ENCODE assay signal across 10 mouse cellular contexts in genomic region chr6:65380918-65381772, GRCm38 (mm10). TPM values are rescaled to one million over a fixed set of nuclear protein-coding genes. Genes with fewer than 3 reads are reported as not detected.
DNase-seq lines count a peak whose midpoint lies in the region; ATAC-seq and TF ChIP-seq lines count a peak whose summit lies in the region.
"Had no signal": no experiment of that assay in that cellular context is flagged by ENCODE, and none has a peak within 500 bp of the region (broad histone marks: within the 10 kb centered on the region; RNA-seq: fewer than 3 reads in every experiment).

Gene C130060K24Rik (plus strand): TSS chr6:65381105.

- H3K4me1 ChIP-seq in hindbrain, embryonic 16.5 days (ENCODE audit: control insufficient read depth, insufficient read depth, low read depth, low read length) = peaks cover 4% of the 10 kb centered on the region
- 0 out of 2 replicates have a peak, but pooled peaks cover 9% of the 10 kb centered on the region for H3K4me1 ChIP-seq in midbrain, embryonic 14.5 days (ENCODE audit: control insufficient read depth, insufficient read depth, low read length)

- under 1% methylated on average over 60 of the region's 64 CpGs for WGBS in hindbrain, embryonic 16.5 days
- WGBS in midbrain, embryonic 14.5 days = under 1% methylated on average over 64 of the region's 64 CpGs

- peak within 1 kb of the TSS; percentile 99 for H3K4me2 ChIP-seq in hindbrain, embryonic 16.5 days (ENCODE audit: low read length)
- peak within 1 kb of the TSS; percentile 97 for H3K4me2 ChIP-seq in midbrain, embryonic 14.5 days (ENCODE audit: low read length)

- no peak within 1 kb of the TSS for H3K27ac ChIP-seq in gastrocnemius, adult 2 months
- H3K27ac ChIP-seq in hindbrain, embryonic 16.5 days (ENCODE audit: low read depth, low read length) = no peak within 1 kb of the TSS
- no peak within 1 kb of the TSS for H3K27ac ChIP-seq in midbrain, embryonic 14.5 days (replicated peaks; ENCODE audit: low read depth, low read length)

- no peak for TF ChIP-seq CTCF in gastrocnemius, adult 2 months (IDR thresholded peaks at IDR 0.05)

- H3K27me3 ChIP-seq in hindbrain, embryonic 16.5 days (replicated peaks; ENCODE audit: control insufficient read depth, insufficient read depth, low read length) = no peaks in the 10 kb centered on the region; the same call in 1 of the 2 replicates
- H3K27me3 ChIP-seq in midbrain, embryonic 14.5 days (ENCODE audit: control insufficient read depth, insufficient read depth, low read length) = peaks cover 9% of the 10 kb centered on the region; the same call in 1 of the 2 replicates
- H3K27me3 ChIP-seq: CH12.LX had no signal

- no peaks in the 10 kb centered on the region for H3K9me3 ChIP-seq in hindbrain, embryonic 16.5 days (ENCODE audit: control insufficient read depth, low read length)
- no peaks in the 10 kb centered on the region for H3K9me3 ChIP-seq in midbrain, embryonic 14.5 days (ENCODE audit: control insufficient read depth, low read length)

- no peak for DNase-seq in gastrocnemius, adult 2 months
- no peak for DNase-seq in gastrocnemius, postnatal 36 days
- DNase-seq in right cerebral cortex, adult 18-20 months = peak; percentile 5
- DNase-seq in right cerebral cortex, postnatal 36 days (ENCODE audit: low spot score in 2 of 2) = no peak
- DNase-seq in midbrain, embryonic 14.5 days = peak; percentile 66
- DNase-seq in urinary bladder, adult 18-20 months (ENCODE audit: low spot score in 2 of 2) = no peak
- DNase-seq in c-Kit-positive CD71-positive TER-119-positive erythroid progenitor cells, embryonic 14.5 days (ENCODE audit: low spot score) = no peak

- H3K4me3 ChIP-seq in gastrocnemius, adult 2 months = peak within 1 kb of the TSS; percentile 23
- peak within 1 kb of the TSS; percentile 71 for H3K4me3 ChIP-seq in hindbrain, embryonic 16.5 days (ENCODE audit: low read length)
- peak within 1 kb of the TSS; percentile 58 for H3K4me3 ChIP-seq in midbrain, embryonic 14.5 days (replicated peaks; ENCODE audit: low read depth, low read length)

- intact Hi-C loops in gastrocnemius, adult 2 months (cut with DNase I) = no loop called here
- intact Hi-C loops in gastrocnemius, postnatal 36 days (cut with DNase I) = no loop called here

- peak; percentile 90 for ATAC-seq in hindbrain, embryonic 16.5 days
- ATAC-seq in midbrain, embryonic 14.5 days (ENCODE audit: low FRiP score, low TSS enrichment) = peak; percentile 78

- H3K36me3 ChIP-seq in hindbrain, embryonic 16.5 days (ENCODE audit: control insufficient read depth, insufficient read depth, low read length) = no peaks in the 10 kb centered on the region
- H3K36me3 ChIP-seq in midbrain, embryonic 14.5 days (ENCODE audit: control insufficient read depth, insufficient read depth, low read length) = no peaks in the 10 kb centered on the region

- peak within 1 kb of the TSS; percentile 67 for H3K9ac ChIP-seq in hindbrain, embryonic 16.5 days (ENCODE audit: low read depth, low read length)
- peak within 1 kb of the TSS; percentile 51 for H3K9ac ChIP-seq in midbrain, embryonic 14.5 days (replicated peaks; ENCODE audit: low read length)

RNA-seq across cellular contexts. Expression of gene C130060K24Rik, which starts in this region (rescaled TPM):
- total RNA-seq in gastrocnemius, adult 2 months (2021) = not detected
- not detected for total RNA-seq in gastrocnemius, postnatal 36 days (2021)
- polyA plus RNA-seq in hindbrain, embryonic 16.5 days (2015; fragmentation: Nextera tagmentation; extraction: Ambion mirVana) = 2.2 and 2.3 TPM in 2 replicates
- polyA plus RNA-seq in midbrain, embryonic 14.5 days (2014; fragmentation: Nextera tagmentation; extraction: Ambion mirVana) = 1.5 and 1.7 TPM in 2 replicates
- total RNA-seq: CH12.LX; heart, postnatal 10 days had no signal

Comparison
In these comparisons a context has a peak if more than half of its experiments do, and no peak if none do; other contexts are left out.
1. DNase-seq: peak in right cerebral cortex, adult 18-20 months (single experiment) and midbrain, embryonic 14.5 days (single experiment); none in gastrocnemius, adult 2 months (single experiment), gastrocnemius, postnatal 36 days (0 of 2), right cerebral cortex, postnatal 36 days (0 of 2), urinary bladder, adult 18-20 months (0 of 2) and c-Kit-positive CD71-positive TER-119-positive erythroid progenitor cells, embryonic 14.5 days (single experiment).
2. Peak in every context shown above with its lines, with median percentiles within 50 percentile points of each other: H3K4me3 ChIP-seq.